ENCODE assay signal across 12 mouse cellular contexts in genomic region chr13:112188741-112189476, GRCm38 (mm10).
DNase-seq lines count a peak whose midpoint lies in the region; ATAC-seq and TF ChIP-seq lines count a peak whose summit lies in the region.
"Had no signal": no experiment of that assay in that cellular context is flagged by ENCODE, and none has a peak within 500 bp of the region (broad histone marks: within the 10 kb centered on the region; RNA-seq: fewer than 3 reads in every experiment).

No protein-coding gene starts in this region.

- DNase-seq in adrenal gland, adult 2 months: peak; percentile 85
- no peak for DNase-seq in adrenal gland, postnatal 25 days
- DNase-seq in ovary, adult 18-20 months (ENCODE audit: low spot score): peak; percentile 69
- no peak for DNase-seq in ovary, postnatal 36 days (ENCODE audit: low spot score)
- no peak for DNase-seq in thymus, adult 2 months
- DNase-seq in frontal cortex, postnatal 36 days (ENCODE audit: low spot score in 2 of 2): no peak
- DNase-seq: right cerebral cortex, postnatal 25 days had no signal

- no peak overlapping the region for H3K9ac ChIP-seq in intestine, embryonic 15.5 days
- no peak overlapping the region for H3K9ac ChIP-seq in intestine, embryonic 16.5 days (ENCODE audit: low read depth, low read length)
- H3K9ac ChIP-seq: liver, embryonic 14.5 days had no signal

- no peaks in the 10 kb centered on the region for H3K36me3 ChIP-seq in intestine, embryonic 15.5 days
- H3K36me3 ChIP-seq in intestine, embryonic 16.5 days (ENCODE audit: control insufficient read depth, insufficient read depth, low read length): no peaks in the 10 kb centered on the region
- no peaks in the 10 kb centered on the region for H3K36me3 ChIP-seq in thymus, adult 2 months (ENCODE audit: control insufficient read depth, insufficient read depth, low read length)

- TF ChIP-seq CTCF in thymus, adult 2 months (IDR thresholded peaks at IDR 0.05; ENCODE audit: borderline replicate concordance, control insufficient read depth, extremely low read depth, insufficient read depth, low read length, poor library complexity): no peak

- H3K27ac ChIP-seq in intestine, embryonic 15.5 days: no peak overlapping the region
- H3K27ac ChIP-seq in intestine, embryonic 16.5 days (ENCODE audit: low read length): no peak overlapping the region
- no peak overlapping the region for H3K27ac ChIP-seq in thymus, adult 2 months (ENCODE audit: control insufficient read depth, insufficient read depth, low read length)
- H3K27ac ChIP-seq: liver, embryonic 14.5 days had no signal

- H3K4me2 ChIP-seq in intestine, embryonic 15.5 days (replicated peaks): no peak overlapping the region
- no peak overlapping the region for H3K4me2 ChIP-seq in intestine, embryonic 16.5 days (ENCODE audit: low read depth, low read length)

- 67% methylated on average over 18 of the region's 18 CpGs for WGBS in intestine, embryonic 15.5 days
- WGBS in intestine, embryonic 16.5 days: 66% methylated on average over 18 of the region's 18 CpGs
- WGBS in thymus, adult 2 months: 95% methylated on average over 18 of the region's 18 CpGs

- H3K4me1 ChIP-seq in intestine, embryonic 15.5 days (replicated peaks): peaks cover 32% of the 10 kb centered on the region
- H3K4me1 ChIP-seq in intestine, embryonic 16.5 days (ENCODE audit: control insufficient read depth, insufficient read depth, low read length): peaks cover 11% of the 10 kb centered on the region
- H3K4me1 ChIP-seq in thymus, adult 2 months (replicated peaks; ENCODE audit: control insufficient read depth, insufficient read depth, low read length): peaks cover 5% of the 10 kb centered on the region; the same call in 1 of the 2 replicates

- 0 out of 2 replicates have a peak, but pooled peaks have one; percentile 18 for ATAC-seq in intestine, embryonic 15.5 days
- ATAC-seq in intestine, embryonic 16.5 days: no peak
- ATAC-seq: hindbrain, embryonic 16.5 days had no signal

- no peaks in the 10 kb centered on the region for H3K9me3 ChIP-seq in intestine, embryonic 15.5 days
- H3K9me3 ChIP-seq in intestine, embryonic 16.5 days (ENCODE audit: control insufficient read depth, low read length): no peaks in the 10 kb centered on the region

- H3K4me3 ChIP-seq in intestine, embryonic 15.5 days (replicated peaks): no peak overlapping the region
- H3K4me3 ChIP-seq in intestine, embryonic 16.5 days (ENCODE audit: low read length): no peak overlapping the region
- H3K4me3 ChIP-seq in thymus, adult 2 months (ENCODE audit: control insufficient read depth, insufficient read depth, low read length): no peak overlapping the region
- H3K4me3 ChIP-seq: erythroblast, embryonic 14.5 days had no signal

- H3K27me3 ChIP-seq in intestine, embryonic 15.5 days (replicated peaks): no peaks in the 10 kb centered on the region
- H3K27me3 ChIP-seq in intestine, embryonic 16.5 days (replicated peaks; ENCODE audit: control insufficient read depth, insufficient read depth, low read length): no peaks in the 10 kb centered on the region
- no peaks in the 10 kb centered on the region for H3K27me3 ChIP-seq in thymus, adult 2 months (ENCODE audit: control insufficient read depth, insufficient read depth, low read length)

- TF ChIP-seq POLR2A in thymus, adult 2 months (IDR thresholded peaks at IDR 0.05; ENCODE audit: control insufficient read depth, extremely low read depth, insufficient read depth, low read length, poor library complexity): no peak

Comparison
In these comparisons a context has a peak if more than half of its experiments do, and no peak if none do; other contexts are left out.
1. DNase-seq: peak in adrenal gland, adult 2 months (single experiment) and ovary, adult 18-20 months (single experiment); none in adrenal gland, postnatal 25 days (single experiment), ovary, postnatal 36 days (single experiment), thymus, adult 2 months (single experiment) and frontal cortex, postnatal 36 days (0 of 2).